Mouse (Mus musculus) c-Kit-positive CD71-positive TER-119-positive erythroid progenitor cells, embryonic 14.5 days (primary cell): ENCODE measurements around the gene Kif21a.

Source experiments
- DNase-seq: peaks from one replicate; pipeline ENCODE4 v3.0.0-alpha.2; 2013; ENCODE audit warnings: low spot score

The Kif21a gene

DNA sequence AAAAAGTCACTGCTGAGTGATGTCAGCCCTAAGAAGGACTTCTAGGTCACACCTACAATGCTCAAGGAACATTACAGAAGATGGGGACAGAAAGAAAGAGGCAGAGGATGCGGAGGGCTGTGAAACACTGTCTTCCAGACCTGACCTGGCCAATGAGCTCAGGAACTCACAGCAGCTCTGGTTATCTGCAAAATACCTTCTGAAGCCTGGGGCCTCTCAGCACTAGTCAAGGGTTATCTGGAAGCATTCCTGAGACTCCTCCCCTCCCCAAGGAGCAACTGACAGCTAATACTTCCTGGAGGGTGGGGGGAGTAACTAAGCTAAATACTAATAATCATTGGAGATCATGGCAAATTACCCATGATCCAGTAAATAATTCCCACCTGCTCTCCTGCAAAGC, 111.3 kb downstream of the Kif21a start:
- DNase-seq = no peak

DNA sequence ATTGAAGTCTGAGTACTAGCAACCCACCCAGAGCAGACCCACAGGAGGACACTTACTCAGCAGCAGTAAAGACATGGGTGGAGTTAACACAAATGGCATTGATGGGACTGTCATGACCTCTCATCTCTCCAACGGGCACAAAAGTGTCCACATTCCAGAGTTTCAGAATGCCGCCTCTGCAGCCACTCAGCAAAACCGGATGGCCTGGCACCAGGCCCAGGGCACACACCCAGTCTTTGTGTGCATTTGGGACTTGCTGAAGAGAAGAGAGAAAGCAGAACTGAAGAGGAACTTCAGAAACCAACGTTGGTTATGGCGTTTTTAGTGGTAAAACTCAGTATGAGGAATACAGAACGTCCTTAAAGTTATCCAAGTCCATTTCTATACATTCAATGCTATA, 114.2 kb downstream of the Kif21a start:
- DNase-seq = no peak

- DNase-seq = no peak
These were observed 118.3 kb downstream of the Kif21a start for GRCm38 (mm10) chr15:90931451-90931850.

DNA sequence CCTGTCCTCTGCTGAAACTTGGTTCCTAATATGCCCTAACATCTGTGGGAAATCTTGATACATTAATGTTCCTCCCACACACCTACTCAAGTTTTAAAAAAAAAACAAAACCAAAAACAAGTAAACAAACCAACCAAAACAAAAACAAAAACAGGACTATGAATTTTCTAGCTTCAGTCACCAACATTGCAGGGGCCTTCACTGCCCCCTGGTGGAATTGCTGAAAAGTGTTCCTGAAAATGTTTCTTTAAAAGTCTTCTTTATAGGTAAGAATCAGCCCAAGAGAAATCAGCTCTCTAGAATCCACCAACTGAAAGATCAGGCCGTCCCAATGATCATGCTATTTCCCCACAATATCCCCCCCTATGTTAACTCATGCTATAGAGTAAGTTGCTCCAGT, 120.7 kb downstream of the Kif21a start:
- peak; percentile 3 for DNase-seq

- DNase-seq = no peak
These were observed 153.3 kb downstream of the Kif21a start for GRCm38 (mm10) chr15:90896480-90896879.

DNA sequence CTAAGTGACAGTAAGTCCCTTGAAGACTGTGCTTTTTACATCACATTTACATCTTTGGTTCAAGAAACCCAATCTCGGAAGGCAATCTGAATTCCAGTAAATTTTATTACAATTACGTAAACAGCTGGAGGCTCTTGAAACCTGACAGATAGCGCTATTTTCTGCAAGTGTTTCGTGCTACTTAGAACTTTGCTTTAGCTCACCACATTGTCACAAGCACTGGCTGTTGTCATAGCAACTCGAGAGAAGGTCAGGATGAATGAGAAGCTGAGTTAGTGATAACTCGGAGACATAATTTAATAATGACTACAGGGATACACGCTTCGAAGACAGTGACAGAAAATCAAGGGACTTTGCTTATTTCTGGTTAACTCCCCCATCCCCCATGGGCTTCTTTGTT, 162.3 kb downstream of the Kif21a start:
- DNase-seq = no peak
